Mouse (Mus musculus) adrenal gland, postnatal 14 days (tissue): ENCODE data around the gene Hspa1a. TPM values are rescaled to one million over a fixed set of nuclear protein-coding genes. Genes with fewer than 3 reads are reported as not detected.
A peak's percentile ranks its signal among the peaks of the same experiment; 100 is the strongest.
"Not testable (repeated sequence)": the region's sequence is repeated elsewhere in the genome, so short reads cannot be mapped to it uniquely, and the experiment has no call there.

Experiments used
- DNase-seq: peaks from one replicate; pipeline ENCODE4 v3.0.0; 2021; ENCODE audit warnings: mixed read lengths
- total RNA-seq: library from RNA; stranded (reverse); gene quantifications from 2 replicates; pipeline ENCODE4 v1.2.3, GENCODE M21; 2021

Hspa1a gene
- total RNA-seq, 1 experiment from 2014 or later, result 38.7 TPM

DNA sequence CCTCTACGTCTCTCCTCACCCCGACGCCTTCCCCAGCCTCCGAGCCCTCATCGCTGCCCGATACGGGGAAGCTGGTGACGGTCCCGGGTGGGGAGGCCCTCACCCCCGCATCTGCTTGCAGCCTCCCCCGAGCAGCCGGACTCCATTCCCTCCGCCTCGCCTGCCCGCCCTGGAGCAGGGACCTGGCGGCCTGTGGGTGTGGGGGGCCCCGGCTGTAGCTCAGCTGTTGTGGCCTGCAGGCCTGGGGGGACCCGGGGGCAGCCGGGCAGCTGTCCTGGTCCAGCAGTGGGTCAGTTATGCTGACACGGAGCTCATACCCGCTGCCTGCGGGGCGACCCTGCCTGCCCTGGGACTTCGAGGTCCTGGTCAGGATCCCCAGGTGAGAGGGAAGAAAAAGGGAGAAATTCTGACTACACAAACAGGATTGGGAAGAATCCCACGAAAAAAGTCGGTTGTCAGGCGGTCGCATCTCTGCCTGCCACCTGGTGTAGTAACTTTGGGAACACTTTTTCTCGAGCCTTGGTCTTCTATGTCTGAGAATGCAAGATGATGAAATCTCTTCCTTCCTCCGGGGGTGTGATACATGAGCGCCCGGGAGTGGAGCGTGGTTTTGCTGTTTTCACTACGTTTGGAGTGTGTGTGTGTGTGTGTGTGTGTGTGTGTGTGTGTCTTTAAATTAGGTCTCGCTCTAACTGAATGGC, 29.6 kb upstream of the Hspa1a start:
- DNase-seq, result peak; percentile 48

GRCm38 (mm10) chr17:35000717-35001451, 28.9 kb upstream of the Hspa1a start, which contains the start of gene Vars:
Gene Vars (plus strand): TSS chr17:35000987.
- peak; percentile 93 for DNase-seq

GRCm38 (mm10) chr17:34999871-35000716, 28.1 kb upstream of the Hspa1a start:
- not testable (repeated sequence) for DNase-seq

DNA sequence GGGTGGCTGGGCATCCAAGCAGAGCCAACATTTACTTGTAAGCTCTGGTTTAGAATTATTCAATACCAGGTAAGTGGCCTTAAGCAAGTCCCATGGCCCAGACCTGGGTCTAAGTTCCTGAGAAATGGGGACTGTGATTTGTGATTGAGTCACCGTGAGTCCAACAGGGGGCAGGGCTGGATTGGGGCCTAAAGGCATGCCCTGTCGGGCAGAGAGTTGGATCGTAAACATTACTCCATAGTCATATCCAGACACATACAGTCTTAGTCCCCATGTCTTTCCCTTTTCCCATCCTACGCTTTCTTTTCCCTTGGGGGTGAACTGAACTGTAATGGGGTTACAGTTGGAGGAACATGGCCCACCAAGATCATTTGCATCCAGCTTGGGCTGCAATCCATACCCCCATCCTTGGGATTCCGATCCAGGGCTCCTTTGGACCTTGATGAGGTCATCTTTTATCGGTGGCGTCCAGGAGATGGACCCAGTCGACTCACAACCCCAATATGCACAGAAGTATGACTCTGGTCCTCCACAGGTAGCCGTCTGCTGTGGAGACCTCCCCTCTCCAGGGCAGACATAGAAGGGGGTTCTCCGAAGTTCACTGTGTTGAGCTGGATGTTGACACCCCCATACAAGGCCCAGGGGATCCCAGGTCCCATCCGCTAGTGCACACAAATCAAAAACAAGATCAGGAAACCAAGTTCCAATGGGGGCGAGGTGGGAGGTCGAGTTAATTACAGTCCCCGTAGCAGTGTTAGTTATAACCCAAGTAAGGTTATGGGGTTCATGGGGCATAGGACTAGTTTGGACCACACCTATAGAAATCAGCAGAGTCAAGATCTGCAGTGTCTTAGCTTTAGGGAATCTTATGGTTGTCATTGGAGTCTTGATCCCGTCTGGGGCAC, 26.8 kb upstream of the Hspa1a start:
- DNase-seq, result no peak

- no peak for DNase-seq
Measured at GRCm38 (mm10) chr17:34997142-34997483, 25.2 kb upstream of the Hspa1a start.

DNA sequence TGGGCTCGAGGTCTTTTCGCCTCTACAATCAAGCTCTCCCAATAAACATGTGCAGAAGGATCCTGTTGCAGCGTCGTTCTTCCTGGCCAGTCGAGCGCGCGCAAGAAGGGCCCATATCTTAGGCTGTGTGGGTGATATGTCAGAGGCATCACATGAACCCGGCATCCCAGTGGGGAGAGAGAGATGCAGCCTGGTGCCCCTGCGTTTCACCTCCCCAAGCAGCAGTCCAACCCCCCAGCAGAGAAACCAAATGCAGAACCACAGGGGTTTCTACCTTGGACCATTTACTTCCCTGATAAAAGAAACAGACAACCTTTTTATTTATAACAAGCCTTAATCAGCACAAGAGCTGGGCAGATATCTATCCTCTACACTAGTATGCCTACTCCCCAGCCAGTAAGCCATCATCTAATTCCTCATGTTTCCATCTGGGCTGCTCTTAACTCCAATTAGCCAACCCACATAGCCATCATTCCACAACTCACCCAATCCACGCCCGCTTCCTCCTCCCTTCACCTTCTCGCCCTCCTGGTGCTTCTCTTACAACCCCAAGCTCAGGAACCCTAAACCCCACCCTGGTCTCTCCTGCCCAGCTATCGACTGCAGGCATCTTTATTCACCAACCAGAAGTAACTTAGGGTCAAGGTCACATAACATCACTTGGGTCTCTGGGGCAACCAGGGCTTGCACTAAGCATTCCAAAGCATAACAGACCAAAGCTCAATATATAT, 24.6 kb upstream of the Hspa1a start:
- no peak for DNase-seq

GRCm38 (mm10) chr17:34995927-34996326, 24.0 kb upstream of the Hspa1a start:
- not testable (repeated sequence) for DNase-seq

GRCm38 (mm10) chr17:34995192-34995591, 23.2 kb upstream of the Hspa1a start:
- DNase-seq, result not testable (repeated sequence)

- DNase-seq, result no peak
Measured at GRCm38 (mm10) chr17:34994751-34995150, 22.8 kb upstream of the Hspa1a start.

GRCm38 (mm10) chr17:34984218-34984617, 12.3 kb upstream of the Hspa1a start:
- DNase-seq, result no peak

GRCm38 (mm10) chr17:34982328-34982727, 10.4 kb upstream of the Hspa1a start:
- no peak for DNase-seq

DNA sequence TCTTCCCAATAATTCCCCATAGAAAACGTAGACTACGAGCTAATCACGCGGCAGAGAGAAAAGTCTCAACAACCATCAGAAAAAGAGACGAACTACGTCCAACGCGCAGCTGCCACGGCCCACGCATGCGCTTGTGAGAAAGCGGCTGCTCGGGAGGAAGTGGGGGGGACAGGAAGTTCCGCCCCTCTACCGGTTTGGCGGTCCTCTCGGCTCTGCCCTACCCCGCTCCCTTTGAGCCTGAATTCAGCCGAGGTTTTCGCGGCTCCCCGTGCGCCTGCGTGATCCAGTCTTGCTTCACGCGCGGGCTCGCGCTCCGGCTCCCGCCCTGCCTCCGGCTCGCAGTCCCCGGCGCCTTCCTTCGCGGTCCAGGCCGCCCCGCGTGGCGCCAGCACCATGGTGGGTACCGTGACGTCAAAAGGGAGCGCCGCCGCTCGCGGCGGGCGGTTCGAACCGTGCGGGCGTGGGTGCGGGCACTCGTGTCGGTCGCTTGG, 9.8 kb upstream of the Hspa1a start, which contains the start of gene Lsm2:
Gene Lsm2, plus strand, starts transcription at position 173 of the 491 bp plus-strand sequence.
- DNase-seq, result peak; percentile 94

GRCm38 (mm10) chr17:34980655-34981054, 8.7 kb upstream of the Hspa1a start:
- DNase-seq, result peak; percentile 45

DNA sequence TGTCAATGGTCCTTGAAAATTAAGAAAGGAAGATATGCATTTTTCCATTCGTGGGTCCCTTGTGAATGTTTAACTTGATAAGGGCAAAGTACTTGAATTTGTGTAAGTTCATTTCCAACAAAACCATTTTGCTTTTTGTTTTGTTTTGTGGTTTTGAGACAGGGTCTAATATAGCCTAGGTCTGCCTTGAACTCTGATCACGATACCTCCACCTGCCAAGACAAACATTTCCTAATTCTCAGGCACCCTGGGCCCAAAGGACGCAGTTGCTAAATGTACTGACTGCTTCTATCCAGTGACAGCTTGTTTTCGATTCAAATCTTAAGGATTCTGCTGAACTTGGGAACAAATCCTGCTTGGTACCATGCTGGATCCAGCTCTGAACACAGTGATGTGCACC, 7.7 kb upstream of the Hspa1a start:
- DNase-seq, result no peak

GRCm38 (mm10) chr17:34978239-34978638, 6.3 kb upstream of the Hspa1a start:
- no peak for DNase-seq

- no peak for DNase-seq
Measured at GRCm38 (mm10) chr17:34977000-34977399, 5.0 kb upstream of the Hspa1a start.

- DNase-seq, result peak; percentile 49
Measured at GRCm38 (mm10) chr17:34975581-34976492, 3.9 kb upstream of the Hspa1a start.

DNA sequence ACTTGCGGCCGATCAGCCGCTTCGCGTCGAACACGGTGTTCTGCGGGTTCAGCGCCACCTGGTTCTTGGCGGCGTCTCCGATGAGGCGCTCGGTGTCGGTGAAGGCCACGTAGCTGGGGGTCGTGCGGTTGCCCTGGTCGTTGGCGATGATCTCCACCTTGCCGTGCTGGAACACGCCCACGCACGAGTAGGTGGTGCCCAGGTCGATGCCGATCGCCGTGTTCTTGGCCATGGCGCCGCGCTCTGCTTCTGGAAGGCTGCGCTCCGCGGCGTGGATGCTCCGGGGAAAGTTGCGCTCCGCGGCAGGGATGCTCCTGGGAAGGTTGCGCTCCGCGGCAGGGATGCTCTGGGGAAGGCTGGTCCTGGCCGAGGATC, 275 bp downstream of the Hspa1a start:
- DNase-seq, result not testable (repeated sequence)

- DNase-seq, result not testable (repeated sequence)
Measured at GRCm38 (mm10) chr17:34970850-34971249, 1.1 kb downstream of the Hspa1a start.

- DNase-seq, result peak; percentile 31
Measured at GRCm38 (mm10) chr17:34969822-34970221, 2.1 kb downstream of the Hspa1a start, which contains the start of gene Gm20481. Gene Gm20481 (plus strand): TSS chr17:34969912.
